Mouse (Mus musculus) limb, embryonic 14.5 days (tissue): ENCODE results near the gene Padi1. TPM values are rescaled to one million over a fixed set of nuclear protein-coding genes. Genes with fewer than 3 reads are reported as not detected.

Experiments used
- ATAC-seq: fragments of 200-750 bp; cut with Nextera tagmentation; 2 replicates; pipeline ENCODE4 v1.8.0; 2017; ENCODE audit warnings: low read depth, moderate number of reproducible peaks, moderate TSS enrichment; ENCODE audit not compliant: low FRiP score
- DNase-seq: peaks from one replicate; pipeline ENCODE4 v3.0.0-alpha.2; 2015; ENCODE audit warnings: low spot score
- H3K27ac ChIP-seq: fragments of 300-500 bp; sonication (generic); replicated peaks from 2 replicates; pipeline ENCODE4 v1.5.1; 2014; ENCODE audit warnings: low read depth, mild to moderate bottlenecking, low read length, moderate library complexity, mixed read lengths
- H3K27me3 ChIP-seq: fragments of 300-500 bp; sonication (generic); 2 replicates; pipeline ENCODE4 v1.6.1; 2014; ENCODE audit warnings: low read length, mixed read lengths; ENCODE audit not compliant: control insufficient read depth, insufficient read depth
- H3K36me3 ChIP-seq: fragments of 300-500 bp; sonication (generic); 2 replicates; pipeline ENCODE4 v1.6.1; 2014; ENCODE audit warnings: mild to moderate bottlenecking, low read length, moderate library complexity, mixed read lengths; ENCODE audit not compliant: control insufficient read depth, insufficient read depth
- H3K4me1 ChIP-seq: fragments of 300-500 bp; sonication (generic); 2 replicates; pipeline ENCODE4 v1.6.1; 2014; ENCODE audit warnings: antibody characterized with exemption, low read length, mixed read lengths; ENCODE audit not compliant: control insufficient read depth, insufficient read depth
- H3K4me2 ChIP-seq: fragments of 300-500 bp; sonication (generic); replicated peaks from 2 replicates; pipeline ENCODE4 v1.6.1; 2014; ENCODE audit warnings: low read depth, mild to moderate bottlenecking, low read length, moderate library complexity; ENCODE audit not compliant: severe bottlenecking
- H3K4me3 ChIP-seq: fragments of 300-500 bp; sonication (generic); replicated peaks from 2 replicates; pipeline ENCODE4 v1.5.1; 2014; ENCODE audit warnings: low read length
- H3K9ac ChIP-seq: fragments of 300-500 bp; sonication (generic); 2 replicates; pipeline ENCODE4 v1.6.1; 2014; ENCODE audit warnings: mild to moderate bottlenecking, low read depth, low read length, moderate library complexity; ENCODE audit not compliant: severe bottlenecking
- H3K9me3 ChIP-seq: fragments of 300-500 bp; sonication (generic); 2 replicates; pipeline ENCODE4 v1.6.1; 2016; ENCODE audit warnings: low read length; ENCODE audit not compliant: control insufficient read depth
- POLR2A ChIP-seq: fragments of 200-500 bp; IDR thresholded peaks from 2 replicates; pipeline ENCODE4 v1.8.0; 2012; ENCODE audit warnings: inconsistent platforms, mild to moderate bottlenecking, moderate library complexity, borderline replicate concordance; ENCODE audit not compliant: insufficient read depth, insufficient read length; ENCODE audit errors: extremely low read depth
- WGBS: fragments of 180-500 bp; shearing (Covaris S2); extraction: QIAGEN DNeasy Blood & Tissue Kit; methylation state at CpG from one replicate; pipeline ENCODE4 v1.1.7; 2014; 5-methylcytosine and 5-hydroxymethylcytosine counted together
- polyA plus RNA-seq, 2 experiments: library from polyadenylated mRNA; depleted of rRNA in 1 of 2; stranded (reverse) in 1 of 2; unstranded in 1 of 2; fragments of >200 nt; fragmentation: Nextera tagmentation in 1 of 2; extraction: Ambion mirVana in 1 of 2; gene quantifications; 2 replicates each; pipeline versions ENCODE4 v1.2.1 to v1.2.3; 2012 to 2014

Padi1 gene
- polyA plus RNA-seq, 2 experiments, result 0.10 to 0.25 TPM

- peak; percentile 35 for DNase-seq
- Histone ChIP-seq H3K9ac (no peak overlapping the region), H3K27ac (no peak overlapping the region), H3K36me3 (no peaks in the 10 kb centered on the region), H3K4me3 (no peak overlapping the region), H3K4me1 (peaks cover 10% of the 10 kb centered on the region; the same call in 1 of the 2 replicates), H3K27me3 (no peaks in the 10 kb centered on the region), H3K4me2 (0 out of 2 replicates have a peak overlapping the region, but pooled peaks have one; percentile 10), H3K9me3 (no peaks in the 10 kb centered on the region)
- 0 out of 2 replicates have a peak, but pooled peaks have one; percentile 31 for ATAC-seq
- no peak for TF ChIP-seq POLR2A
- 11% methylated on average over 10 of the region's 10 CpGs for WGBS
Measured at GRCm38 (mm10) chr4:140835682-140836081, 9.9 kb downstream of the Padi1 start.

- no peaks in the 10 kb centered on the region for H3K27me3 ChIP-seq
- ATAC-seq (no peak), DNase-seq (no peak)
- no peak overlapping the region for H3K27ac ChIP-seq
- H3K4me2 ChIP-seq, result no peak overlapping the region
- 66% methylated on average over 6 of the region's 6 CpGs for WGBS
- no peak for TF ChIP-seq POLR2A
- H3K4me1 ChIP-seq, result peaks cover 10% of the 10 kb centered on the region; the same call in 1 of the 2 replicates
- no peaks in the 10 kb centered on the region for H3K9me3 ChIP-seq
- H3K36me3 ChIP-seq, result no peaks in the 10 kb centered on the region
- no peak overlapping the region for H3K4me3 ChIP-seq
- H3K9ac ChIP-seq, result no peak overlapping the region
Measured at GRCm38 (mm10) chr4:140834327-140834934, 11.1 kb downstream of the Padi1 start.

- WGBS, result 44% methylated on average over 8 of the region's 8 CpGs
- Histone ChIP-seq H3K9me3 (no peaks in the 10 kb centered on the region), H3K4me2 (no peak overlapping the region), H3K36me3 (no peaks in the 10 kb centered on the region), H3K4me3 (no peak overlapping the region), H3K27ac (no peak overlapping the region), H3K4me1 (peaks cover 10% of the 10 kb centered on the region; the same call in 1 of the 2 replicates), H3K27me3 (no peaks in the 10 kb centered on the region), H3K9ac (no peak overlapping the region)
- no peak for DNase-seq
- ATAC-seq, result no peak
- TF ChIP-seq POLR2A, result no peak
Measured at GRCm38 (mm10) chr4:140832821-140833220, 12.8 kb downstream of the Padi1 start.

- no peaks in the 10 kb centered on the region for H3K36me3 ChIP-seq
- no peak for TF ChIP-seq POLR2A
- H3K9me3 ChIP-seq, result no peaks in the 10 kb centered on the region
- H3K27me3 ChIP-seq, result no peaks in the 10 kb centered on the region
- H3K9ac ChIP-seq, result no peak overlapping the region
- peaks cover 10% of the 10 kb centered on the region; the same call in 1 of the 2 replicates for H3K4me1 ChIP-seq
- no peak overlapping the region for H3K4me3 ChIP-seq
- no peak overlapping the region for H3K4me2 ChIP-seq
- WGBS, result 85% methylated on average over 4 of the region's 4 CpGs
- DNase-seq (no peak), ATAC-seq (no peak)
- H3K27ac ChIP-seq, result no peak overlapping the region
Measured at GRCm38 (mm10) chr4:140831808-140832207, 13.8 kb downstream of the Padi1 start.

GRCm38 (mm10) chr4:140827237-140827636 lies 18.3 kb downstream of the Padi1 start:
- 60% methylated on average over 3 of the region's 3 CpGs for WGBS

More at GRCm38 (mm10) chr4:140827237-140827636, 18.3 kb downstream of the Padi1 start:
- Histone ChIP-seq H3K36me3 (no peaks in the 10 kb centered on the region), H3K27me3 (no peaks in the 10 kb centered on the region), H3K9ac (no peak overlapping the region), H3K4me1 (no peaks in the 10 kb centered on the region), H3K9me3 (peaks cover 21% of the 10 kb centered on the region), H3K4me2 (no peak overlapping the region), H3K4me3 (no peak overlapping the region), H3K27ac (no peak overlapping the region)
- no peak for ATAC-seq
- no peak for DNase-seq
- TF ChIP-seq POLR2A, result no peak
